Mouse (Mus musculus) 3T3-L1 (cell line): ENCODE data around the gene Nup50.
A peak's percentile ranks its signal among the peaks of the same experiment; 100 is the strongest.

Experiments used
- DNase-seq: peaks from one replicate; pipeline ENCODE4 v3.0.0-alpha.2; 2015; ENCODE audit warnings: low read depth, low spot score

The Nup50 gene

DNA sequence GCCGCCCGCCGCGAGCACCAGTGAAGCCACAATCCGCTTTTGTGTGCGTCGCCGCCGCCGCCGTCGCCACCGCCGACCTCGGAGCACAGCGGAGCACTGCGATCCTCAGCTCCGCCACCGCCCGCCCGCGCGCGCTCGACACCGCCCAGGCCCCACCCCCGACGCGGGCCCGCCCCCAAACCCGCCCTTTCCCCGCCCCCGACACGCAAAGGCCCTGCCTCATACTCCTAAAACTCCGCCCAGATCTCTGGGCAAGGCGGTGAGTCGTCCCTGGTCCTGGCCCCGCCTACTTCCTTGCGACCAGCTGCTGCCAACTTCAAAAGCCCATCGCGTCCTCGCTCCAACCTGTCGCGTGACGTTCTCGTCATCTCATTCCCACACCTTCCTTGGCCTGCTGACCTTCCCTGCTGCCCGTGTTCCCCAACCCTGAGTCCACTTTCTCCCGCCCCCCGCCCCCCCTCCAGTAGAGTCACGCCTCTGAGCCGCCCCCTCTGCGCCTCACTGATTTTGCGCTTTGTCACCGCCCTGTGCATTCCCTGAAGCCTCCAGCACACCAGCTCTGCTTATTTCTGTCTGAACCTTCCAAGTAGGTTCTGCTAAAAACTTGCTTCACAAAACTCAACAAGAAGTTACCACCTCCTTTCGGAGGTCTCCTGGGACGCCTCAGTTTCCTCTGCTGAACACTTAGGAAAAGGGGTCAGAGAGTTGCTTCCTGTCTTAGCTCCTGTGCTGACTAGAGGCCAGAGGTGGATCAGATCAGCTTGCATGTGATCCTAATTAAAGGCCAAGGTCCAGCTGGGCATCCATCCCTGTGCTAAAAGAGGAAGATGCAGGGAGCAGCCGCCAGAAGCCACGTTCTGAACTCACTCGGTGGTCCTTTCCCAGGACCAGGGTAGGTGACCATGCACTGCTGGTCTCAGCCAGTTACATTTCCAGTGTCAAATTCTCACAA, 64.9 kb downstream of the Nup50 start, which contains the start of gene 5031439G07Rik:
5031439G07Rik (minus strand) TSS at position 678 of the 952 bp plus-strand sequence.
- DNase-seq, result peak; percentile 97

DNA sequence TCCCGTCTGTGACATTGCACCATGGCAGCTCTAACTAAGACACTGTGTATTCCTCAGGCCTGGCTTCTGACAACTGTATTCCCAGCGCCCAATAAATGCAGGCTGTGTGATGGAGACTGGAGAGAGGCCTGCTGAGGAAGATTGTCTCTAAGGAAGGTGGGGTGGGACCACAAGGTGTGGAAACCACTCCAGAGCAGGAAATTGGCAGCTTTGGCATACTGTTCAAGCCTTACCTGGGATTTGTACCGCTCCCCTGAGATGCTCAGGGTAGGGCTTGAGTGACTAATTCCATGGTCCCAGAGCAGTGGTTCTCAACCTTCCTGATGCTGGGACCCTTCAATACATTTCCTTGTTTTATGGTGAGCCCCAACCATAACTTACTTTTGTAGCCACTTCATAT, 65.9 kb downstream of the Nup50 start:
- DNase-seq, result no peak

DNA sequence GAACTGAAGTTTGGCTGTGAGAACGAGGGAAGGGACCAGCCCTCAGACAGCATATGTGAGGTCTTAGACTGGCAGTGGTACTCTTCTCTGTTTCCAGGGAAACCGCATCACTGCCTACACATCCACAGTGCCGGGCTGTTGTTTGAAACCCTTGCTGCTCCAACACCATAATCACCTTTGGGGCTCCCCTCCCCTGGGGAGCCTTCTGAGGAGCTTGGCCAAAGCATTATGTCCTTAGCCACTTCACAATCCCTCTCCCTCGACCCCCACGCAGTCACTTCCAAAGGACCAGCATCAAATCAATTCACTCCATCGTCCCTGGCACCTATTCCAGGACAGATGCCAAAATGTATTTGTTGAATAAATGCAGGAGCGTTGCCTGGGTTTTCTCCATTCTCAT, 66.6 kb downstream of the Nup50 start:
- DNase-seq, result no peak
